Mouse (Mus musculus) CD4-positive, CD25-positive, alpha-beta regulatory T cell, adult 4 months (primary cell): ENCODE results near the gene Fer. TPM values are rescaled to one million over a fixed set of nuclear protein-coding genes. Genes with fewer than 3 reads are reported as not detected.

Experiments used
- ATAC-seq: one replicate; pipeline ENCODE4 v1.8.0; 2017
- polyA plus RNA-seq, 2 experiments: library from polyadenylated mRNA; unstranded; fragments of 100-300 nt; shearing (Covaris generic); gene quantifications; one replicate each; pipeline ENCODE4 v1.2.1; 2017

Gene Fer
- polyA plus RNA-seq, 2 experiments from 2014 or later, result 0.44 to 0.54 TPM

DNA sequence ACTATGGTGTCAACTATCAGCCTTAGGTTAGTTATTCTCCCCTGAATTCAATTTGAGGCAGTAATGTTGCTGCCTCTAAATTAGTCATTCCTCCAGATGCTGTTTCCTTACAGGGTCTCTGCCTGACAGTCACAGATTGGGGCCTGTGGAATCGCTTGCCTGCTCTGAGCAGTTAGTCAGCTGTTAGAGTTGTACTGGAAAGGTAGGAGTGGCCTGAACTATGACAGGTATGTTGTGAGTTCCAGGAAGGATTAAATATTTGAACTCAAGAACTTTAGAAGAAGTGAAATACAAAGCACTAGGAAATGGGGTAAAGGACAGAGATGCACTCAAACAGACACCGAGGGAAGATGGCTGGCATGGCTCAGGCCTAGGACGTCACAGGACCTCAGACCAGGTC, 233.9 kb downstream of the Fer start:
- no peak for ATAC-seq

DNA sequence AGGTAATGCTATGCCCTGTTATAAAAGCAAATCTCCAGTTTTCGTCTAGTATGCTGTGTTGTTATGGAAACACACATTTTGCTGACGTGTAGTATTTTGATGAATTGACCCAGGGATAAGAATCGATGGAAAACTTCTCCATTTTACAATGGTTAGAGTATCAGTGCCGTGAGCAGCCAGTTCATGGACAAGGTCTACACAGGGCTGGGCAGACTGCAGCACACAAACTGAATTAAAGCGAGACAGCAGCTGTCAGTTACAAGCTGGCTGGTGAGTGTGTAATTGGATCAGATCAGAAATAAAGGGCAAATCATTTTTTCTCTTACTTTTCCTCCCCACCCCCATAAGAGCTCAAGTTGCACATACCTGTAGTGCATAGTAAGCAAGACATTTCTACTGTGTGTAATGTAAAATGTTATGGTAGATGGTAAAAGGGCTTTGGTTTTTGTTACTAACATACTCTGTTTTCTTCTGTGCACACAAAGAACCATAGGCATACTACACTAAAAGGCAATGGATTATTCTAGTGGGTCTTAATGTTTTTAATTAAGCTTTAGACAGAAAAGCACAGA, 235.0 kb downstream of the Fer start:
- ATAC-seq, result no peak

GRCm38 (mm10) chr17:64099395-64100171, 236.7 kb downstream of the Fer start:
- no peak for ATAC-seq

DNA sequence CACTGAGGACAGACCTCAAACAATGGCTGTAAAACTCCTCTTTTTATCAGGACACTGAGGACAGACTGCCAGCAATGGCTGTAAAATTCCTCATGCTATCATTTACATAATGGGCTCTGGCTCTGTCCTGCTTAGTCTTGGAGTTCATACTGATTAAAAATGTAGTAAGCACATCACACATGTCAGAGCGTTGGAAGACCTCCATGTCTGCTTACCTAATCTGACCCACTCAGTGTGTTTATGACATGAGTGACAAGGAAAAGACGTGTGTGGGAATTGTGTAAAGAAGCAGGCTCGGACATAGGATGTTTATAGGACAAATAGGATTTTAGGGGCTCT, 237.3 kb downstream of the Fer start:
- ATAC-seq, result no peak

DNA sequence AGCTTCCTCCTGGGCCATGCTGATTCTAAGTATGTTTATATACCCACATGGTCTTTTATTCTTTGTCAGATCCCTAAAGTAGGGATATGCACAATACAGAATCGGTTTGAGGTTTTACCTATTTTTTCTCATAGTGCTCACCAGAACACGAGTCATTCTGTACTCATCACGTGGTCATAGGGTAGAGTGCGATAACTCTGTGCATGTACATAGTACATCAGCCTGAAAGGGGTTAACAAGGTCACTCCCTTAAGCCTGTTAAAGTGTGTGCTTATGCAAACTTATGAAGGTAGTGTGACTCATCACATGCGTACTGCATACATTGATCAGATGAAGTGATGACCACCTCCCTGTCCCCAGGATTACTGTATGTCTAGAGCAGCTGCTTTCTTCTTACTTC, 245.9 kb downstream of the Fer start:
- no peak for ATAC-seq

GRCm38 (mm10) chr17:64109871-64110270, 247.0 kb downstream of the Fer start:
- ATAC-seq, result no peak

- ATAC-seq, result no peak
These were observed 250.8 kb downstream of the Fer start for GRCm38 (mm10) chr17:64113625-64114024.

DNA sequence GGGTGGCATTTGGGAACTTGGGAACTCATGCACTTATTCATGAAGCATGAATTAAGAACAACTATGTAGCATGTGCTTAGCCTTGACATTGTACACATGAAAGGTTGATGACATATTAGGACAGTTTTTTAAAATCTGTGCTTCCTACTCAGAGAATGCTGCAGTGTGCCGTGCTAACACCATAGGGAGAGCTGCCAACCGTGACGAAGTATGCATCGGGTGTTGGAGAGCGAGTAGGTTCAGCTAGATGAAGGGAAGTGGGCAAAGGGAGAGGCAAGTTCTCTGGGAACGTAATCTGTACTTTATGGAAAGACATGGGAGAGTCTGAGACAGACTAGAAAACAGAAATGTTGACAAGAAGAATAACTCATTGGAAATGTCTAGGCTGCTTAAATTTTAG, 253.9 kb downstream of the Fer start:
- ATAC-seq, result no peak

DNA sequence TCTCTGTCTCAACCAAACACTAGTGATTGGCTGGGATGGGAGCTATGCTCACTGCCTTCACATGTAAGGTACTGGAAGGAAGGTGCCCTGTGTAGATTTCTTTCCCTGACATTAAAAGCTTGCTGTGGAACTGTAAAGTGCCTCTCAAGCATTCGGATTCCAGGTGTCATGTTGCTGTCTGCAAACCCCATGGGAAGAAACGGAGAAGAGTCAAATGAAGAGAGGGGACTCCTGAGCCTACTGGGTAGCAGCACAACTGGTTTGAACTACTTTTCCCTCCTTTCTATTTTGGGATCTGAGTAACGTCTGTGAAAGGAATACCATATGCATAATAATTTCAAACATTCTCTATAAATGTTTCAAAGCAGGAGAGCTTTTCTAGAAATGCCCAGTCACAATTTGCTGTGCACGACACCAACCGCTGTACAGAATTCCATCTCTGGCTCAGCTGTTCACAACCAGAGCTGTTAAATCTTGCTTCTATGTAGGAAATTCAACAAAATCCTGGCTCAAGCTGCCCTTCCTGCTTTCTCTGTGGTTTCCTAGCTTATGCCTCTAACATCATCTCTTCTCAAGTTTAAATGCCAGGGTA, 256.9 kb downstream of the Fer start:
- ATAC-seq, result no peak

DNA sequence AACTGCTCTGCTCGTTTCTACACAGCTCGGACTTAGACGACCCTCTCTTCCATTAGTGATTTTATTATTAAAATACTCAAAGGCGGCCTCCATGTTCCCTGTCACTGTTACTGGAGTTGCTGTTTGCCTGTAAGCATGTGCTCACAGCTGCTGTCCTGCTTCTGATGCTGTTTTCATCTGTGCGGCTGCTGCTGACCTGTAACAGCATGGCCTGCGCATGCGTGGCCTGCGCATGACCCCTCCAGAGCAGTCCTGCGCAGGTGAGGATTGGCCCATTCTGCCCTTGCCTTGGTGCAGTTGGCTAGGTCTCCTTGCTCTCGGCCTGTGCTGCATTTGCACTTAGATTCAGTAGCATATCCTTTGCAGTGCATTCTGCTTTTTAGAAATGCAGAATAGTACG, 259.7 kb downstream of the Fer start:
- no peak for ATAC-seq

DNA sequence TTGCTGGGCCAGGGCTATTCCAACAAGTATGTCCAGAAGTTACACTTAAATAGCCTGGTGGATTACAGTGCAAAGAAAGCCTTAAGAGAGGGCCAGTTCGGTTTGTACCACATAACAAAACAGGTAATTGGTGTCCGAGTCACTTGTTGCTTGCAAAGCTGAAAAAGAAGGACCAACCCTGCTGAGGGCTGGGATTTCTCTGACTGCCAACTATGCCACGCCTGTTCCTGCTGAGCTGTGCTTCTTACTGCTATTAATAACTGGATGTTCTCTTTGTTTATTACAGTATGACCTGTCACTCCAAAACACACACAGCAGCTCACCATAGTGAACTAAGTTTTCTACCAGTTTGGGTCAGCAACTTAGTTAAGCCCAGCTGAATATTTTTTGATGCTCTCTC, 260.9 kb downstream of the Fer start:
- ATAC-seq, result no peak

DNA sequence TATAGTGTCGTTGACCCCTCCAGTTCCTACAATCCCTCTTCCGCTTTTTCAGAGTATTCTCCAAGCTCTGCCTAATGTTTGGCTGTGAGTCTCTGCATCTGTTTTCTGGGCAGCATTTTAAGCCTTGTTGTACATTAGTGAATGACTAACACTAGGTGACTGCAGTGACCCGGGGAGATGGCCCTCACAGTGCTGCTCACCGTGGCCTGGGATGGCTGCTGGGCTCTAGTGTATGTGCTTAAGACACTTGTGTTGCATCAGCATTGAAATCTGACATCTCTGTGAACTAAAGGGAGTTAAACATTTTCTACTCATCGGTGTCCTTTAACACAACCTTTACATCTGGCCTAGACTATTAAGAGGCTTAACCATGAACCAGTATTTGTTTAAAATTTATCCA, 264.0 kb downstream of the Fer start:
- ATAC-seq, result no peak

- no peak for ATAC-seq
These were observed 266.9 kb downstream of the Fer start for GRCm38 (mm10) chr17:64129750-64130149.

GRCm38 (mm10) chr17:64130356-64130755, 267.5 kb downstream of the Fer start:
- ATAC-seq, result no peak

- no peak for ATAC-seq
These were observed 269.3 kb downstream of the Fer start for GRCm38 (mm10) chr17:64132183-64132582.

GRCm38 (mm10) chr17:64135941-64136650, 273.2 kb downstream of the Fer start:
- ATAC-seq, result no peak

- no peak for ATAC-seq
These were observed 275.3 kb downstream of the Fer start for GRCm38 (mm10) chr17:64138036-64138717.

DNA sequence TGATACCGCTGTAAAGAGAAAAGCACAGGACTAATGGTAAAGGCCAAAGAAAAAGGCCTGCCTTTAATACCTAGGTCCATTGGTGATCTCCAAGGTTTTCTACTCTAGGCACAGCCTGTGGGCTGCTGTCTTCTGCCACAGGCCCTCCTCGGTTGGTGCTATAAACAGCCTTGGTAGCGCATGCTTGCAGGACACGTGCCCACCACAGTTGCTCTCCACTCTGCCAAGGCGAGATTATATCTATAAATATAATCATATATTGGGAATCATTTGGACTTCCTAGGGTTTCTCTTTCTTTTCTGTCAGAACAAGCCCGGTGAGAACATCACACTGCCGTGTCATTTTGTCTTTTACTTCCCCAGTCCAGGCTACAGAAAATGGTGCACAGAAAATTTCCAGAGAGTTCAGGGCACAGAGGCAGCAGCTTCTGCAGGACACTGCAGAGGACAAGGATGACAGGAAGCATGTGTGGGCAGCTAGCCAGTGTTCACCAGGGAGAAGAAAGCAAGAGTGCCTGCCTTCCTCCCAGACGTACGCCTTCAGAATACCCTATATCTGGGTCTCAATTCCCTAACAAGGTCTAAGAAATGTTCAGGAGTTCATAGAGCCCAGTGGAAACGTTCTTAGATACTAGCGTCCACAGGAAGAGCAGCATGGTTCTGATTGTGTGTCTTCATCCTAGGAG, 276.5 kb downstream of the Fer start:
- no peak for ATAC-seq

DNA sequence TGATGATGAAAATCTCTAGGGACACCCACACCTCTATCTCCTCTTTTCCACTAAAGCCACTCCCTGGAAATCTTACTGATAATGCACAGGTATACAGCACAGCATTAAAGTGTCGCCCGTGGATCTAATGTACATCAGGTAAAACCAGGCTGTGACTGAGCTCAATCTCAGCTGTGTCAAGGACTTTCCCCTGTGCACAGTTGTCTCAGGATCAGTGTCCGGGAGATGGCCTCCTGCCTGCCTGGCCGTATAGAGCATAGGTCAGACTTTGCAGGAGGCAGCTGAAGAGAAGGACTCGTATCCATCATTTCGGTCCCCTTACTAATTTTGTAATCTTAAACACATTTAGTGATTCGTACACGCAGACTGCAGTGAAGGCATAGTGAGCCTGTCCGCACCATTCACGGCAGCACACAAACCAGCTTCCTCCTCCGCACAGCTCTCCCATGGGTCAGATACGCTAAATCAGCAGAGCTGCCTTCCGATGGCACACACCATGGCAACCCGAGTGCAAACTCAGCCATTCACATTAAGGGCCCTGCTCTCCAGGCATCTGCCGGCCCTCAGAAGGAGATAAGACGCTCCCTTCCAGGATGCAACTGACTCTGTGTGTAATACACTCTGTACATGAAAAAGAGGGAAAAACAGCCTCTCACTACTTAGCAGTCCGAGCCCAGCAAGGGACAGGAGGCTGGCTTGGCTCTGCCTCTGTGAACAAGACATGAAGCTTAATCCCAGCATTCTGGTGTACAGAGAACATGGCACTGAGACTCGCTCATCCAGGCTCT, 277.4 kb downstream of the Fer start:
- no peak for ATAC-seq

DNA sequence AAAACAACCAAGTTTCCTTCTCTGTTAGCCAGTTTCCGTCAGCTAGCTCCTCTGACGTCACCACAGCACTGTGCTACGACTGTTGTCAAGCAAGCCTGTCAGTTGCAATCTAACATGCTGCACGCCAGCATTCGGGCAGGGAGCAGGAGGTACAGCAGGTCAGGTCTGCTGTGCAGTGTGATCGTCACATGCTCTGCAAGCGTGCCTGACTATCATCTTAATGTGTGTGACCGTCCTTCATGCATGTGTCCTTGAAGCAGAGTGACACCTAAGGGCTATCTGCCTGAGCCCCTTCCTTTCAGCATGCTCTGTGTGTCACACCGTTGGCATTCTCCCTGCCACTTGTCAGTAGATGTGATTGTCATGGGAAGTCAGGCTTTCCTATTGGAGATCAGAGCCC, 279.0 kb downstream of the Fer start:
- no peak for ATAC-seq

GRCm38 (mm10) chr17:64146409-64146808, 283.5 kb downstream of the Fer start:
- ATAC-seq, result no peak

DNA sequence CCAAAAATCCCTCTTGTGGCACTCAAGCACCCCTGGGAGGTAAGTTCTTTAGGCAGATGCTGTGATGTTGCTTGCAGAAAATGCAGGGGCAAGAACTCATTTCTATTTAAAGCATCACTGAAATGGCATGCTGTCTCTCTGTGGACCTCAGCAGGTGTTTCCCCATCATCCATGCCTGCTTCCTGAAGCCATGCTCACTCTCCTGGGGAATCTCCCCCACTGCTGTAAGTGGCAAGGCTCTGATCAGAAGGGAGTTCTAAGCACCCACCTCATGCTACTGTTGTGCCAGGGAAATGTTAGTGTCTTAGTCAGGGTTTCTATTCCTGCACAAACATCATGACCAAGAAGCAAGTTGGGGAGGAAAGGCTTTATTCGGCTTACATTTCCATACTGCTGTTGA, 287.9 kb downstream of the Fer start:
- no peak for ATAC-seq
